Mouse (Mus musculus) spleen, postnatal 0 days (tissue): Measurements from ENCODE around the gene Ttc26. TPM values are rescaled to one million over a fixed set of nuclear protein-coding genes. Genes with fewer than 3 reads are reported as not detected.

Source experiments
- polyA plus RNA-seq: library from polyadenylated mRNA; unstranded; fragments of >200 nt; fragmentation: Nextera tagmentation; extraction: Ambion mirVana; gene quantifications from 2 replicates; pipeline ENCODE4 v1.2.1, GENCODE M21; 2015

The Ttc26 gene
- polyA plus RNA-seq: 0.73 and 0.99 TPM in 2 replicates

GRCm38 (mm10) chr6:38381129-38381771 is at the start of gene Ttc26:
Gene Ttc26, plus strand, starts transcription at chr6:38381469.

GRCm38 (mm10) chr6:38353811-38354722 is 27.2 kb upstream of the Ttc26 start, which contains the start of gene Zc3hav1:
Gene Zc3hav1, minus strand, starts transcription at chr6:38354603.

GRCm38 (mm10) chr6:38433261-38434033 is 52.2 kb downstream of the Ttc26 start, which contains the start of gene Ubn2:
Gene Ubn2, plus strand, starts transcription at chr6:38433950.

Other genes with a start within 250 kb of the Ttc26 start
- gene D630045J12Rik, start 127.5 kb upstream of the Ttc26 start, polyA plus RNA-seq: 0.23 and 0.44 TPM in 2 replicates
- 1.8 and 1.9 TPM in 2 replicates for gene Zc3hav1l, start 82.2 kb upstream of the Ttc26 start, polyA plus RNA-seq
- gene Zc3hav1, start 26.9 kb upstream of the Ttc26 start, polyA plus RNA-seq: 30.3 and 33.6 TPM in 2 replicates
- 11.2 and 11.4 TPM in 2 replicates for gene Ubn2, start 52.5 kb downstream of the Ttc26 start, polyA plus RNA-seq
- 107 and 109 TPM in 2 replicates for gene Fmc1, start 152.0 kb downstream of the Ttc26 start, polyA plus RNA-seq
- 52.1 and 57.8 TPM in 2 replicates for gene Luc7l2, start 169.9 kb downstream of the Ttc26 start, polyA plus RNA-seq